Mouse (Mus musculus) lung, adult 2 months (tissue): Measurements from ENCODE around the gene Npff.

Source experiments
- CTCF ChIP-seq: fragments of 200-500 bp; IDR thresholded peaks from 2 replicates; pipeline ENCODE4 v1.5.1; 2011; ENCODE audit warnings: mild to moderate bottlenecking, low read length, control low read depth; ENCODE audit not compliant: insufficient read depth
- POLR2A ChIP-seq: fragments of 200-500 bp; IDR thresholded peaks from 2 replicates; pipeline ENCODE4 v1.6.1; 2011; ENCODE audit warnings: low read depth, mild to moderate bottlenecking, control low read depth, low read length, borderline replicate concordance; ENCODE audit errors: extremely low read depth

GRCm38 (mm10) chr15:102487664-102488063, 37.1 kb downstream of the Npff start:
- TF ChIP-seq CTCF (no peak), POLR2A (no peak)
